Mouse (Mus musculus) neural tube, embryonic 13.5 days (tissue): ENCODE results near the gene Hoxd13. TPM values are rescaled to one million over a fixed set of nuclear protein-coding genes. Genes with fewer than 3 reads are reported as not detected.

ENCODE experiments used
- ATAC-seq: fragments of 200-750 bp; cut with Nextera tagmentation; 2 replicates; pipeline ENCODE4 v1.8.0; 2017; ENCODE audit warnings: low read depth, mild to moderate bottlenecking, moderate TSS enrichment, moderate library complexity
- H3K27ac ChIP-seq: fragments of 300-500 bp; sonication (generic); replicated peaks from 2 replicates; pipeline ENCODE4 v1.5.1; 2015; ENCODE audit warnings: moderate library complexity, mild to moderate bottlenecking, inconsistent platforms
- H3K27me3 ChIP-seq: fragments of 300-500 bp; sonication (generic); 2 replicates; pipeline ENCODE4 v1.6.1; 2015; ENCODE audit warnings: mild to moderate bottlenecking, inconsistent platforms
- H3K36me3 ChIP-seq: fragments of 300-500 bp; sonication (generic); 2 replicates; pipeline ENCODE4 v1.6.1; 2015; ENCODE audit warnings: mild to moderate bottlenecking, inconsistent platforms
- H3K4me1 ChIP-seq: fragments of 300-500 bp; sonication (generic); replicated peaks from 2 replicates; pipeline ENCODE4 v1.6.1; 2015; ENCODE audit warnings: inconsistent platforms
- H3K4me2 ChIP-seq: fragments of 300-500 bp; sonication (generic); 2 replicates; pipeline ENCODE4 v1.6.1; 2015; ENCODE audit warnings: inconsistent platforms, mild to moderate bottlenecking, moderate library complexity
- H3K4me3 ChIP-seq: fragments of 300-500 bp; sonication (generic); 2 replicates; pipeline ENCODE4 v1.5.1; 2015; ENCODE audit warnings: mild to moderate bottlenecking, inconsistent platforms
- H3K9ac ChIP-seq: fragments of 300-500 bp; sonication (generic); 2 replicates; pipeline ENCODE4 v1.6.1; 2015; ENCODE audit warnings: moderate library complexity, mild to moderate bottlenecking, inconsistent platforms
- H3K9me3 ChIP-seq: fragments of 300-500 bp; sonication (generic); 2 replicates; pipeline ENCODE4 v1.6.1; 2016; ENCODE audit warnings: inconsistent platforms
- WGBS: fragments of 180-500 bp; shearing (Covaris S2); methylation state at CpG from one replicate; pipeline ENCODE4 v1.1.7; 2015; 5-methylcytosine and 5-hydroxymethylcytosine counted together
- polyA plus RNA-seq: library from polyadenylated mRNA; unstranded; fragments of >200 nt; fragmentation: Nextera tagmentation; extraction: Ambion mirVana; gene quantifications from 2 replicates; pipeline ENCODE4 v1.2.1, GENCODE M21; 2015

Hoxd13 gene
- polyA plus RNA-seq, 1 experiment from 2014 or later = 0.10 TPM

DNA sequence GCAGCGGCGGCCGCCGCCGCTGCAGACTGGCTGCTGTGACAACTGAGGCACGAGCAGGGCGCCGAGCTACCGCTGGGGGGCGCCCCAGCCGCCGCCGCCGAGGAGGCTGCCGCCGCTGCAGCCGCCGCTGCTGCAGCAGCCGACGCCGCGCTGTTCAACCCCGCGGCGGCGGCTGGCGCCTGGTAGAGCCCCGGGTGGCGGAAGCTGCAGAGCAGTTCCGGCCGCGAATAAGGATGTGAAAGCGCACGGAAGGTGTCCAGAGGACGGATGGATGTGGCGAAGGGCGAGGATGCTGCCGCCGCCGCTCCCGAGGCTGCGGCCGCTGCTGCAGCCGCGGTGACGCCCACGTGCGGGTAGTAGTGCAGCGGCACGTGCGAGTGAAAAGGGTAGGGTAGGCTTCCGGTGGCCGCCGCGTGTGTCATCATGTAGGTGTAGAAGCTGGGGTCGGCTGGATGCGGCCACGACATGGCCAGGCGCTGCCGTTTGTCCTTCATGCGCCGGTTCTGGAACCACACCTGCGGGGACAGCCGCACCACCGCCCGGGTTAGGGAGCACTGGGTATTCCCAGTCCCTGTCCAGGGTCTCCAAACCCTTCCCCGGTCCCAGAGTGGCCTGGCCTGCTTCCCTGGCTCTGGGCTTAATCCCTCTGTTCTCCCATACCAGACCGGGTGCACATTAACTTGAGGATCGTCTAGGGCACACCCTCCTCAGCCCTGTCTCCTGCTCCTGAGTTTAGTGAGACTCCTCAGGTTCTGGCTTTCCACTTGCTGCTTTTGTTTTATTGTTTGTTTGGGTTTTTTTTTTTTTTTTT is 12.1 kb upstream of the Hoxd13 start:
- Histone ChIP-seq H3K27me3 (peaks cover 89% of the 10 kb centered on the region), H3K4me1 (peaks cover 15% of the 10 kb centered on the region), H3K4me2 (peak overlapping the region; percentile 55), H3K4me3 (peak overlapping the region; percentile 35), H3K9me3 (no peaks in the 10 kb centered on the region), H3K36me3 (no peaks in the 10 kb centered on the region), H3K27ac (no peak overlapping the region), H3K9ac (peak overlapping the region; percentile 50)
- under 1% methylated on average over 62 of the region's 69 CpGs for WGBS
- ATAC-seq = no peak

DNA sequence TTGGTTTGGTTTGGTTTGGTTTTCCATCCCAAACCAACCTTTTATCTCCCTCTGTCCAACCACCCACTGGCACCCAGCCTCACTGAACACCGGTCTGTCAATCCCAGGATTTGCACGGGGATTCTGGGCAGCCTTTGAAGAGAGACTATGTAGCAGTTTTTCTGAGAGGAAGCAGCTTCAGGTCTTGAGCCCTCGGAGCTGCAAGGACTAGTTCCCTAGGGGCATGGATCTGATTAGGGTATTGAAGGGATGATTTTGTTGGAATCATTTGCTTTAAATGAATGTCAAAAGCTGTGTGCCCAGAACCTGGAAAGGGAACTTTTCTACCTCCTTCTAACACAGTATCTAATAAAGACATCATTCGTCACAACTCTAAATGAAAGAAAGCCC is 11.5 kb upstream of the Hoxd13 start:
- ATAC-seq = no peak
- Histone ChIP-seq H3K27me3 (peaks cover 90% of the 10 kb centered on the region), H3K9ac (no peak overlapping the region), H3K4me2 (no peak overlapping the region), H3K4me3 (peak overlapping the region; percentile 35; the same call in 1 of the 2 replicates), H3K36me3 (no peaks in the 10 kb centered on the region), H3K4me1 (peaks cover 18% of the 10 kb centered on the region), H3K9me3 (no peaks in the 10 kb centered on the region), H3K27ac (no peak overlapping the region)
- under 1% methylated on average over 4 of the region's 4 CpGs for WGBS

DNA sequence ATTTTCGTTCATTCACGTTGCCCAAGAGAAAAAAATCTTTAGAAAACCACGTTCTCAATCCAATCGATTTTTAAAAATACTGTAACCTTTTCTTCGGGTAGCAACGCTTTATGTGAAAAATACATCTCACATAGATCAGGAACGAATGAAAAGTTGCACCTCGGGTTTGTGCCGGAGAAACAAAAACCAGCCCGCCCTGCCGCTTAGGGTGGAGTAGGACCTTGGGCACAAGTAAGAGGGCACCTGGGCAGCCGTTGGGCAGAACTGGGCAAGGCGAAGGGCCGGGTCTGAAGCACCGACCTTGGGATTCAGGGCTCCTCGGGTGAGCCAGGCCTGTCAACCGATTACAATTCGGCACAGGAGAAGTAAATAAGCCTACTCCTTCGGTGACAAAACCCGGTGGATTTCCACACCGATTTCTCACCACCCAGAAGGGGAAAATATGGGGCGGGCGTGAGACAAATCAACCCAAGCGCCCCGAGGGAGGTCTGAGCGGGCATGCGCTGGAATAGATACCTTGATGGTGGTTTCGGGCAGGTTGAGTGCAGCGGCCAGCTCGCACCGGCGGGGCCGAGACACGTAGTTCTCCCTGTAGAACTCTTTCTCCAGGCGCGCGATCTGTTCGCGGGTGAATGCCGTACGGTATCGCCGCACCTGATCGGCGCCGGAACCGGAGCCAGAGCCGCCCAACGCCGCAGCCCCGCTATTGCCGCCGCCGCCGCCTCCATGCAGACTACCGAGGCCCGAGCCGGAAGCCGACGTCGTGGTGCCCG is 10.7 kb upstream of the Hoxd13 start:
- WGBS = 2% methylated on average over 62 of the region's 62 CpGs
- 0 out of 2 replicates have a peak overlapping the region, but pooled peaks have one; percentile 13 for H3K4me2 ChIP-seq
- H3K27ac ChIP-seq = no peak overlapping the region
- peak overlapping the region; percentile 31; the same call in 1 of the 2 replicates for H3K9ac ChIP-seq
- peak overlapping the region; percentile 20 for H3K4me3 ChIP-seq
- H3K27me3 ChIP-seq = peaks cover 90% of the 10 kb centered on the region
- no peaks in the 10 kb centered on the region for H3K36me3 ChIP-seq
- no peak for ATAC-seq
- no peaks in the 10 kb centered on the region for H3K9me3 ChIP-seq
- H3K4me1 ChIP-seq = peaks cover 19% of the 10 kb centered on the region

DNA sequence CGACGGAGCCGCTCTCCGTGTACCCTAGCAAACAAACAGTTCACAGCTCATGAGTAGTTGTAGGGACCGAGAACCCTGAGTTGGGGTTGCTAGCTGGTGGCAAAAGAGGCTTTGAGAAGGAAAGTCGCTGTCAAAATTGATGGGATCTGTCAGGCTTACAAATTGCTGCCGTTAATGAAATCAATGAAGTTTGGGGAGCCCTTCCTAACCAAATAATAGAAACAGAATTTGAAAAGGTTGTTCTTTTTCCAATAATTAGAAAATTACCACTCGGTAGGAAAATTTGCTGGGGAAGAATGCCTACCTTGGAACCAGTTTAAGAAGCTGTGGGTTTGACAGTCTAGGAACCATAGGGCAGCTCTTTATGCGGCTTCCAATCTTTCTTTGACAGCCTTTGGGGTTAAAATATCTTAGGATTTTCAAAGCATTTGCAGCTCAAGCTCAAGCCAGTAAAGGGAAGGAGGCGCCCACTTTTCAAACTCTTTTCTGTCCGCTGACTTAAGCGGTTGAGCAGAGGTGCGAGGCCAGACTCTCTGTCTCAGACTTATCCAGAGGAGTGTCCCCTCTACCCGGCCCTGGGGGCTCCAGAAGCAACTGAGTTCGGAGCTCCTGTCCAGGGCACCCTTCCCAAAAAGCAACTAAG is 10.0 kb upstream of the Hoxd13 start:
- 0 out of 2 replicates have a peak overlapping the region, but pooled peaks have one; percentile 13 for H3K4me2 ChIP-seq
- peaks cover 94% of the 10 kb centered on the region for H3K27me3 ChIP-seq

DNA sequence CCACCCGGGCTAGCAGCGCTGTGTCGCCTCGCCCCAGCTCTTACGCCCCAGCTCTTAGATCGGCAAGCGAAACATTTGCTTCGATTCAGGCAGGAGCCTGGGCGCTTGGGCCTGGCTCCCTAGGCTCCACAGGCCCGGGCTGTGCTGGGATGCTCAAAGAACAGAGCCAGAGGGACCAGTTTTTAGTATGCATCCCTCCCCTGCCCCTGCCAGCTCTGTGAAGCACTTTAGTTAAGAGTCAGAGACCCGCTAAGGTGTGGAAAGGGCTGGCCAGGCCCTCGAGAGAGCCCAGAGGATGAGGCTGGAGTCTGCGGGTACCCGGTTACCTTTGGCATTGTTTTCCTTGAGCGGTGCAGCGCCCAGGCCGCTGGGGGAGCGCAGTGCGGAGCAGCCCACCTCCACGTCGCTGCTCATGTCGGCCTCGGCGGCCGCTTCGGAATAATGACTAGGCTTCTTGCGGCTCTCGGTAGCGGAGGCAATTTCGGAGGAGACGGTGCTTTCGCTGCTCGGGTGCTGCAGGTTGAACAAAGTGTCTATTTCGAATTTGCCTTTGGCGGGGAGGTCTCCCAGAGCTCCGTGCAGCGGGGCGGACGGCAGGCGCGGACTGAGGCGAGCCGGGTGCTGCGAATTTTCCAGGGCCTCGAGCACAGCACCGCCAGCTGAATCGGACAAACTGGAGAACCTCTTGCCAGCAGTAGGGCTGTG is 9.3 kb upstream of the Hoxd13 start:
- Histone ChIP-seq H3K4me1 (peaks cover 19% of the 10 kb centered on the region), H3K4me3 (peak overlapping the region; percentile 18), H3K27me3 (peaks cover 98% of the 10 kb centered on the region), H3K4me2 (no peak overlapping the region), H3K27ac (0 out of 2 replicates have a peak overlapping the region, but pooled peaks have one; percentile 0), H3K9ac (0 out of 2 replicates have a peak overlapping the region, but pooled peaks have one; percentile 12), H3K36me3 (no peaks in the 10 kb centered on the region), H3K9me3 (no peaks in the 10 kb centered on the region)
- WGBS = under 1% methylated on average over 47 of the region's 47 CpGs
- ATAC-seq = no peak

More for the DNA sequence above, 10.0 kb upstream of the Hoxd13 start:
- Histone ChIP-seq H3K4me1 (peaks cover 19% of the 10 kb centered on the region), H3K36me3 (no peaks in the 10 kb centered on the region), H3K9ac (peak overlapping the region; percentile 31; the same call in 1 of the 2 replicates), H3K9me3 (no peaks in the 10 kb centered on the region), H3K4me3 (peak overlapping the region; percentile 20), H3K27ac (0 out of 2 replicates have a peak overlapping the region, but pooled peaks have one; percentile 0)
- 2% methylated on average over 15 of the region's 15 CpGs for WGBS
- ATAC-seq = no peak

DNA sequence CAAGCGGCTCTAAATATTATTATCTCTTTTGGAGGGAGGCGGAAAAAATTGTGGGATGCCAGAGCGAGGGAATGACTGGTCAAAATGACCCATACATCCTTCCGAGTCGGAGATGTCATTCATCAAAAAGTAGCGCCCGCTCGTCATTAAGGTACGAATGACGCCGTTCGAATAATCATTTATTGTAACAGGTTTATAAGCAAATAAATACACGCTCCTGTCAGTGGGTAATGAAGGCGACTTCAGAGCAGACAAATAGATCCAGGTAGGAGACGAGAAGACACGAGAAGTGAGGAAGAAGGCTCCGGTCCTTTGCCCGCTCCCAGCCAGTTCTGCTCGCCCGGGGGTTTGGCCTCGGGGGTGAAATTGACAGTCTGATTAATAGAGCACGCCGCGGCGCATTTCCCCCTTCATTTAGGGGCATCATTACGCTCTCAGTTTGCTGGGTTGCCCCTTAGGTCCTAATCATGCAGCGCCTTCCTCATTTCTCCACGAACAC is 8.6 kb upstream of the Hoxd13 start, which contains the start of gene Evx2:
Gene Evx2, minus strand, starts transcription at position 51 of the 499 bp plus-strand sequence.
- 0 out of 2 replicates have a peak within 1 kb of the TSS, but pooled peaks have one; percentile 12 for H3K9ac ChIP-seq
- H3K27ac ChIP-seq = 0 out of 2 replicates have a peak within 1 kb of the TSS, but pooled peaks have one; percentile 0
- H3K36me3 ChIP-seq = no peaks in the 10 kb centered on the region
- no peak for ATAC-seq
- WGBS = 1% methylated on average over 28 of the region's 28 CpGs
- H3K4me1 ChIP-seq = peaks cover 19% of the 10 kb centered on the region
- no peaks in the 10 kb centered on the region for H3K9me3 ChIP-seq
- H3K4me3 ChIP-seq = peak within 1 kb of the TSS; percentile 18
- no peak within 1 kb of the TSS for H3K4me2 ChIP-seq
- peaks cover 98% of the 10 kb centered on the region for H3K27me3 ChIP-seq

DNA sequence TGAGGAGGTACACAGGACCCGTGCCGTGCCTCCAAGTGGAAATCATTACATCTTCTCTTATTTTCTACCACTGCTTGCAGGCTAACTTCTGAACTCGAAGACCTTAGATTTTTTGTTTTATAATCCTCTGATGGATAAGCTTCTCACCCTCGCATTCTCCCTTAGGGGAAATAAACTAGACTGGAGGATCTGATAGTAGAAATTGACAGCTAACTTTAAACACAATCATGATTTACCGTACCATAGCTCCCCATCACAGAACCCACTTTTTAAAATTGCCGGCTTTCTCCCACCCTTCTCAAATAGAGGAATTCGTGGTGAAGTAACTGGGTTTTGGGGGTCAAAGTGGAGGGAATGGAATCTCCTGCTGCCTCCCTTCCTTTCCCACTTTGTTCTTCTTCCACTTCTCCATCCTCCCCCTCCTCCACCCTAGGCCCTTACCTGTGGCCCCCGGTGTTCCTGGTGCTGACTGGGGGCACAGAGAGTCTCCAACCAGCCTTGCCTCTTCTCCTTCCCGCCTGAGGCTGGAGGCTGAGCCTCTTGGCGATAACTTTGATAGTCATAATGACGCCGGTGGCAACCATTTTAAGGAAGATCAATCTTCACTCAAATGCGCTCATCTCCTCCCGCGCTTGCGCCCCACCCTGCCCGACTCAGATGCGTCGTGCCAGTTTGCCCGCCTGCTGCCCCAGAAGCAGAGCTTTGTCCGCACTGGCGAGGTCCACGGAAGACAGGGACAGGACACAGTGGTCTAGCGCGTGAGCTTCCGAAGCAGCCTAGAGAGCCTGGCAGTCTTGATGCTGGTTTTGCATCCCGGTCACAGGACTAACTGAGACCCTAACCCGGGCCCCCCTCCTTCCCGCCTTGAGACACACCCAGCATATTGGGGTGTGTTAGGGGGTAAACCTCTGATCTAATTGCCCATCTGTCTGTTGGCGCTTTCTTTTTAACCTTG is 7.4 kb upstream of the Hoxd13 start:
- Histone ChIP-seq H3K9ac (no peak overlapping the region), H3K27ac (no peak overlapping the region), H3K4me2 (0 out of 2 replicates have a peak overlapping the region, but pooled peaks have one; percentile 9), H3K27me3 (peaks cover 97% of the 10 kb centered on the region), H3K4me1 (peaks cover 14% of the 10 kb centered on the region), H3K36me3 (no peaks in the 10 kb centered on the region), H3K9me3 (no peaks in the 10 kb centered on the region), H3K4me3 (peak overlapping the region; percentile 9; the same call in 1 of the 2 replicates)
- WGBS = 2% methylated on average over 30 of the region's 30 CpGs
- no peak for ATAC-seq

DNA sequence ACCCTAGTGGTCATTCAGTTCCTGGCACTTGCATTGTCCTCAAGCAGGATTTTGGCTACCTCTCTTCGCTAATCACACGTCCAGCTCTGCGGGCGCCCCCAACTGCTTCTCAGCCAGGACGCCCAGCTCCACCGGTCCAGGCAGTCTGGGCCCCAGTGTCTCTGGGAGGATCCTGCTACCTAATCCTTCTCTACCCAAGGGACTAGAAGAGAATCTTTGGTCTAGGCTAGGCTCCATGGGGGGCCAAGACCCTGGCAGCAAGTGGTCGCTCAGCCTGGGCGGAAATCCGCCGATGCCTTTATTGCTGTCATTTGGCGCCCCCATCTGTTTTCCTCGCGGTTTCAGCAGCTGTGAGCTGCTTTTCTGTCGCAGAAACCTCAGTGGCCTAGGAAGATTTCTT is 6.4 kb upstream of the Hoxd13 start:
- peak overlapping the region; percentile 4; the same call in 1 of the 2 replicates for H3K4me3 ChIP-seq
- H3K4me2 ChIP-seq = 0 out of 2 replicates have a peak overlapping the region, but pooled peaks have one; percentile 27
- under 1% methylated on average over 14 of the region's 14 CpGs for WGBS
- peaks cover 8% of the 10 kb centered on the region for H3K4me1 ChIP-seq
- peaks cover 97% of the 10 kb centered on the region for H3K27me3 ChIP-seq
- no peak overlapping the region for H3K9ac ChIP-seq
- no peak overlapping the region for H3K27ac ChIP-seq
- no peaks in the 10 kb centered on the region for H3K9me3 ChIP-seq
- no peaks in the 10 kb centered on the region for H3K36me3 ChIP-seq
- peak; percentile 36 for ATAC-seq

DNA sequence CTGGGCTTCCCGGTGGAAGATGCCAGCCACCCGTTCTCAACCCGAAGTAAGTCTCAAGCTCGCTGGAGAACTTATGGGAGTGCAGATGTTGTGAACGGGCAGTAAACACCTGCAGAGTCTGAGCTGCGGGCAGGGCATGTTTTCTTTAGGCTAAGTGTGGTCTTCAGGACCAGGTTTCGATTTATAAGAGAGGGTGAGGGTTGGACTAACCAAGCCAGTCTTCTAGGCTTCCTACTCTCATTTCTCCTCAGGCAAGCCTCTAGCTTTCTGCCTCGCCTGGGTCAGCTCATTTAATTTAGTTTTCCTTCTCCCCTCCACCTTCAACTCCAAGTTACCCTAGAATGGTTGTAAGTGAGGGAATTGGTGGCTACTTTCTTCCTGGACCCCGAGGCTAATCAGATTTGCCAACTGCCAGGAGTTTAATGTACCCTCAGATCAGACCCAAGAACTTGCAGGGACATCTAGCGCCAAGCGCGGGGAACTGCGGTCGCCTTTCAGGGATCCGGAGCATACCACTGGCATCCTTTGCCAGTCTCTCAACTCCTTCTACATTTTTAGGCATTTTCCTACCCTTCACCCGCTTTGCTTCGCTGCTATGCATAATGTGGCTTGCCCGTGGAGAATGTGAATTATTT is 4.7 kb upstream of the Hoxd13 start:
- 2% methylated on average over 18 of the region's 18 CpGs for WGBS
- Histone ChIP-seq H3K27ac (no peak overlapping the region), H3K4me2 (no peak overlapping the region), H3K4me1 (peaks cover 12% of the 10 kb centered on the region), H3K9ac (no peak overlapping the region), H3K4me3 (no peak overlapping the region), H3K27me3 (peaks cover 99% of the 10 kb centered on the region), H3K36me3 (no peaks in the 10 kb centered on the region), H3K9me3 (no peaks in the 10 kb centered on the region)
- 0 out of 2 replicates have a peak, but pooled peaks have one; percentile 60 for ATAC-seq

DNA sequence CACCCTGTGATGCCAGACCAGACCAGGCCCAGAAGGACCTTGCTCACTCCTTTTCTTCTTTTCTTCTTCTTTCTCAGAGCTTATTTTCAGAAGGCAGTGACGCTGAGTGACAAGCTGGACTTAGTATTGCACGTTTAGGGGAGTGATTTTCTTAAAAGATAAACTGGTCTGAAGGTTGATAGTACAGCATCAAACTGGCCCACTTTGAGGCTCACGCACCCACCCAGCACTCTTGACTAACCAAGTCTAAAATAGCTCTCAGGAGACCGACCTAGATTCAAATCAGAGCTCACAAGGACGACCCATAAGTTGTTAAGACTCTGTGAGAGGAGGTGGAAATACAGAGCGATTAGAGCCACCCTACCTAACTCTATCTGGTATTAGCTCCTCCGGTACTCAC is 1.7 kb upstream of the Hoxd13 start:
- Histone ChIP-seq H3K4me1 (peaks cover 17% of the 10 kb centered on the region), H3K4me3 (no peak overlapping the region), H3K36me3 (no peaks in the 10 kb centered on the region), H3K27ac (no peak overlapping the region), H3K9ac (no peak overlapping the region), H3K9me3 (no peaks in the 10 kb centered on the region), H3K4me2 (no peak overlapping the region), H3K27me3 (peaks cover 99% of the 10 kb centered on the region)
- WGBS = 2% methylated on average over 7 of the region's 7 CpGs
- ATAC-seq = no peak
